Mouse (Mus musculus) left cerebral cortex, postnatal 25 days (tissue): Measurements from ENCODE around the gene Pdzd7. TPM values are rescaled to one million over a fixed set of nuclear protein-coding genes. Genes with fewer than 3 reads are reported as not detected.

ENCODE experiments used
- DNase-seq, 2 experiments: peaks; one replicate each; pipeline ENCODE4 v3.0.0; 2022; ENCODE audit warnings: low spot score in 2 of 2, mixed read lengths in 1 of 2
- intact Hi-C: fragments of 180-260 bp; cut with DNase I; formaldehyde crosslinking; loops from one replicate; pipeline ENCODE4 v1.15.1; 2025
- total RNA-seq, 2 experiments: library from RNA; stranded (reverse); gene quantifications; 2 replicates each; pipeline ENCODE4 v1.2.3; 2021

The Pdzd7 gene
- total RNA-seq, 2 experiments from 2014 or later: 4.2 to 4.6 TPM

DNA sequence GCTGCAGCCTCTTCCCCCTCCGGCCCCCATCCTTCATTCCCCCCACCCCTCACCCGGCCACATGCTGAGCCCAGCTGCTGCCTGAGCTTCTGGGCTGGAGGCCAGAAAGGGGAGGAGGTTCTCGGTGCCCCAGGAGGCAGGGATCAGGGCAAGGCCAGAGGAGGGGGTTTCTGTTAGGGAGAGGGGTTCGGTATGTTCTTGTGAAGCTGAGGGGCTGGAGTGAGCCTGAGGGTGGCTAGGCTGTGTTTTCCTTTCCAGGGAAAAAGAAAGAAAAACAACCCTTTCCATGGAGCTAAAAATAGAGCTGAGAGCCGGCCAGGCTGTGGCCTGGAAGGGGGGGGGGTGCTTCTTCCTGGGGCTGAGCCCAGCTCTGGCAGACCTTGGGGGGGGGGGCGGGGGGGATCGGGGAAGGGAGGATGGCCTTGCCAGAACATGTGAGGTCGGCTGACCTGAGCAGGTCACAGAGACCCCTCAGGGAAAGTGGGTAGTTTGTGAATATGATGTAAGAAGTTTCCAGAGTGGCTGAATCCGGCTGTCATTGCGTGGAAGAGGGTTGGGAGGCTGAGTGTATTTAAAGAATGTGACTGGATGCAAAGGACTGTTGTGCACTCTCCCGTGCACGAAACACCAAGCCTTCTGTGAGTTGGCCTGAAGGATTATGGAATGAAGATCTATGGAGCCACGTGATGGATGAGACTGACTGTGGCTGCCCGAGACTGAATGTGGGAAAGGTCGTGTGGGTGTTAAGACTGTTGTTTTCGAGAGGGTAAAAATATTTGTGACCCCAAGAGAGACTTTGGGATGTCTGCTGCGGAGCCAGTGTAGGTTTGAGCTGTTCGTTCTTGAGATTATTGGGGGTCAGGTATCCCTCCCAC is 28.9 kb downstream of the Pdzd7 start:
- peak; percentile 69 to 87 for DNase-seq
- intact Hi-C loops: loop anchor here (1.0 kb wide), 2 partner anchors 14 to 32 kb away; no protein-coding TSS in a partner anchor

DNA sequence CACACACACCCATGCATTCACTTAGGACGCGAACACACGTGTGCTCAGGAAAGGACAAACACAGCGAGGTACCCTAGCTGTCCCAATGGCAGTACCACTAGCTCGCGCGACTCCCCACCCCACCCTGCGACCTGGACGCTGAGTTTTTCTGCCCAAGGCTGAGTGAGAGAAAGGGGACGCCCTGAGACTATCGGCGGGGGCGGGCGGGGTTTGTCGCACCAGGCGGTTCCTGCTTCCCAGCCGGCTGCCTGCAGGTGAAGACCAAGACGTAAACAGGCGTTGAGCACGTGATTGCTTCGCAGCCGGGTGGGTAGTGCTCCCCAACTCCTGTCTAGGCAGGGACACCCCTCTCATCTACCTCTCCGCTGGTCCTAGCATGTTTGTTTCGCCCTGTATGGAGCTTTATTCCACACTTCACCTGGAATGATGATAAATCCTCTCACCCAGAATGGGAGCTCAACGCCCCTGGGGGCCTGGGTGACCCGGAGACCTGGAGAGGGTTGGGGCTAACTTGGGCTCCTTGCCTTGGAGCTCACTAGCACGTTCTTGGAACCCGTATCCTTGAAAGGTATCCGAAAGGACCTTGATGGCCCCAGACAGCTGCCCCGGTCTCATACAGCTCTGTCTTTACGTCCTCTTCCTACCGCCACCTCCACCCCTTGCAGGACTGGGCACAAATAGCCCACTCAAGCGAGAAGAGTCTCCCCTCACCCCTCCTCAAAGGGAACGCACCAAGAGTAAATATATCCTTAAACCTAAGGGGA is 29.8 kb downstream of the Pdzd7 start:
- peak; percentile 37 to 44 for DNase-seq
- intact Hi-C loops: no loop called here

DNA sequence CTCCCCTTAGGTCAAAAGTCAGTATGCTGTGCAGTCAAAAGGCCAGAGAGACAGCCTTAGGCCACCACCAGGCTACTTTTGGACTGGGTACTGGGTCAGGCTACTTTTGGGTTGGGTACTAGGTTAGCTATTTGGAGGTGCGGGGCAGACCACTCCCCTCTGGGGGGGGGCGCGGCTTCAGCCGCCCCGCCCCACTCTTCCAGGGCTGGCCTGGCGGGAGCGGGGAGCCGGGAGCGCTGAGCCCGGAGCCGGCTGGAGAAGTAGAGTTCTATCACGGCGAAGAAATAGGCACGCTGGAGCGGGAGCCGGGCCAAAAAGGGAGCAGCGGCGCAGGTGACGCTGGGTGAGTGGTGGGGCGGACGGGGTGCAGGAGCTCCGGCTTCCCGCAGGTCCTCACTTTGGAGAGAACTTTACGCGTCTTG is 30.5 kb downstream of the Pdzd7 start:
- no peak for DNase-seq
- intact Hi-C loops: no loop called here

DNA sequence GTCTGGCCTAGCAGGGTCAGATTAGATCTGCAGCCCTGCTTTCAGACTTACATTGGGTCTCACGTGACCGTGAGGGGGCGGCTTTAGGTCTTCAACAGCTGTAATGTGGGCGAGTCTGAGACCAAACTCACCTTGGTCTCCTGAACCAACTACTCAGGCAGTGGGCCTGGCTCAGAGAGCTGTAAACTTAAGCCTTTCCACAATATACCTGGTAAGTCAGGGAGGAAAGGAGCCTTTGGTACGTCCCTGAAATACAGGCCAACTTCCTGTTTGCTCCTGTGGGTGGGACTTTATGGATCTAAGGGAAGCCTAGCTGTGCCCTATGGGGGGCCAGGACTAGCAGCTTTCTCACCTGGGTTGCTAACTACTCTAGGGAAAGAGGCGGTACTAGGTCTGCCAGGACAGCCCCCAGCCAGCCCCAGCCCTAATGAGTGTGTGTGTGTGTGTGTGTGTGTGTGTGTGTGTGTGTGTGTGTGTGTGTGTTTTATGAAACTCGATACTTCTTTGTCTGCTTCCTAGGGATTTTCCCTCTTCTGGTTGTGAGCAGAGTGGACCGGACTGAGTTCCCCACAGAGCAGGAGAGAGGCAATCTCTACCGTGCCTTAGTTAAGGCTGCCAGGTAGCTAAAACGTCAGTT is 31.1 kb downstream of the Pdzd7 start, which contains the start of gene Lzts2:
TSS of gene Lzts2 (plus strand) at position 80 of the 637 bp plus-strand sequence.
- DNase-seq: no peak
- intact Hi-C loops: no loop called here

DNA sequence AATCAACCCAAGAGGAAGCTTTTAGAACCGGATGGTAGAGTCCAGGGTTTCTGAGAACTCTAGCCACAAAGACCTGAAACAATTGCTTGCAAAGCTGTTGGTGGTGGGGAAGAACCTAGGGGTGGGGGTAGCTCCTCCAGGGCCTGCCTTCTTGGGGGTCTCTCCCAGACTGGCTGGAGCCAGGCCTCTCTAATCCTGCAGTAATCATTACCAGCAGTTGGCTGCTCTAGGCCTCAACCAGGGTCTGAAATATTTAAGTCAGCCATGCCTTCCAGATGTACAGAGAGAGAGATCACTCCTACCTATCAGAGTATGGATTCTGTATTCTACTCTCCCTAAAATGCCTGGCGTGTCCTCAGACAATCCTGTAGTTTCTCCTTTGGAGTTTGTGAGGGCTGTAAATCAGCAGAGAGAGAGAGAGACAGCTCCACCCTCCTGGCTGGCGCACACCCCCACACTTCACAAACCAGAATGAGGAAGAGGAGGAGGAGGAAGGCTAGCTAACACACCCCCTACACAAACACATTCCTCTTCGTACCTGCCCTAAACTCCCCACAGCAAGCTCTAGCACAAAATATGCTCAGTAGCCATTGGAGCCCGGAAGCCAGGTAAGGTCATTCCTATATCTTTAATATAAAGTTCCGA is 31.8 kb downstream of the Pdzd7 start:
- intact Hi-C loops: no loop called here
- DNase-seq: peak in 1 of 2 experiments; percentile 60

DNA sequence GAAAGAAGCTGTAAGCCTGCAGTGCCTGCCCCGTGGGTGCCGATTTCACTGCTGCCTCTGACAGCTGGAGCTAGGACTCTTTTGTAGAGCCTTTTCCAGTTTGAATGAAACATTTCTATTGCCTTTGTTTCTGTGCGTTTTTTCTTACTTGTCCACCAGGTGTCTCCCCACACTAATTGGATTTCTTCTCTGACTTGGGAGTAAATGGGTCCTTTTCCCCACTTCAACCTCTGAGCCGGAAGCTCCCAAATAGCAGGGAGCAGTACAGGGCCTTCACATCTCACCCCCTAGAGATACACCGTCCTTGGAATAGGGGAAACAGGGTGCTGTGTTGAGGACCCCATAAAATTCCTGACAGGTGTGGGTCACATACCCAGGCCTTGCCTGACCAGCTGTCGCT is 32.9 kb downstream of the Pdzd7 start:
- intact Hi-C loops: loop anchor here (1.0 kb wide), 1 partner anchor 19 kb away; no protein-coding TSS in a partner anchor
- peak in 1 of 2 experiments; percentile 45 for DNase-seq

DNA sequence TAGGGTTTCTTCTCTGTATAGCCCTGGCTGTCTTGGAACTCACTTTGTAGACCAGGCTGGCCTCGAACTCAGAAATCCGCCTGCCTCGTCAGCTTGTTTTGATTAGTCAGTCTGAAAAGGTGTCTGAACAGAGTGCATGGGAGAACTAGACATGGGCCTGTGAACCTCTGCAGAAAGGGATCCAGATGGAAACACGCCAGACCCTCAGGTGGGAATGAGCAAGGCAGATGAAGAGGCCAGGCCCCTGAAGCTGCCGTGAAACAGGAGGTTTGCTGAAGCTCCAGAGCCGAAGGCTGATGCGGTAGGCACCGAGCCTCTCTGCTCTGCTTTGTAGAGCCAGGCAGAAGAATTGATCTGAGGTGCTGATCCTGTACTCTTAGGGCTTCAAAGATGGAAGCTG is 33.3 kb downstream of the Pdzd7 start:
- intact Hi-C loops: loop anchor here (1.0 kb wide), 1 partner anchor 19 kb away; no protein-coding TSS in a partner anchor
- DNase-seq: no peak

DNA sequence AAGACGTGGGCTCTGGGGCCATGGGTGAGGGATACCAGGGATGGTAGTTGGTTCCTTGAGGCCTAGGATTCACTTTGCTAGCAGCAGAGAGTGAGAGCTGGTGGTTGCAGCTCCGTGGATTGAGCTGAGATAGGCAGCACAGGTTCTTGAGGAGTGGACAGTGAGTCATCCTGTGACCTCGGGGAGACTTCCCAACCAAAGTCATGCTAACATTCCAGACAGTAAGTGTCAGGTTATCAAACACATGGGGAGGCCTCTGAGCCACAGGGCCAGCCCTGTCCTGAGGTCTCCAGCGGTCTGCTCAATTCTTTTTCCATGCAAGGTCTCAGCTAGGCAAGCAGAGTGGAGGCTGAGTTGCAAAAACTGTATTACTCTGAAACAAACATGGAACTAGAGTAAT is 34.9 kb downstream of the Pdzd7 start:
- intact Hi-C loops: no loop called here
- DNase-seq: no peak

DNA sequence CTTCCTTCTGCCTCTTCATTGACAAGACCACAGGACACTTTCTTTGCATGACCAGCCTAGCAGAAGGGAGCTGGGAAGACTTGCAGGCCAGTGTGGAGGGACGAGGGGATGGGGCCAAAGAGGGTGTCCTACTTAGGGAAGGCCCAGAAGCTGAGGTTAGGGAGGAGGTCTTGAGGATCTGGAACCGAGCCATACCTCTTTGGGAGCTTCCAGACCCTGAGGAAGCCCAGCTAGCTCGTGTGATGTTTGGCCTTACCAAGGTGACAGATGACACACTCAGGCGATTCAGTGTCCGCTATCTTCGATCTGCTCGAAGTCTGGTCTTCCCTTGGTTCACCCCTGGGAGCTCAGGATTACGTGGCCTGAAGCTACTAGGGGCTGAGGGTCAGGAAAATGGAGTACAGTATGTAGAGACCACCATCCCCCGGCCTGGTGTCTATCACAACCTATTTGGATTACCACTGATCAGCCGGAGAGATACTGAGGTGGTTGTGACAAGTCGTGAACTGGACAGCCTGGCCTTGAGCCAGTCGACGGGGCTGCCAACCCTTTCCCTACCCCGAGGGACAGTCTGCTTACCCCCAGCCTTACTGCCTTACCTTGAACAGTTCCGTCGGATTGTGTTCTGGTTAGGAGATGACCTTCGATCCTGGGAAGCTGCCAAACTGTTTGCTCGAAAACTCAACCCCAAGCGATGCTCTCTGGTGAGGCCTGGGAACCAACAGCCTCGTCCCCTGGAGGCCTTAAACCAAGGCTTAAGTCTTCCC is 37.9 kb downstream of the Pdzd7 start:
- no peak for DNase-seq

DNA sequence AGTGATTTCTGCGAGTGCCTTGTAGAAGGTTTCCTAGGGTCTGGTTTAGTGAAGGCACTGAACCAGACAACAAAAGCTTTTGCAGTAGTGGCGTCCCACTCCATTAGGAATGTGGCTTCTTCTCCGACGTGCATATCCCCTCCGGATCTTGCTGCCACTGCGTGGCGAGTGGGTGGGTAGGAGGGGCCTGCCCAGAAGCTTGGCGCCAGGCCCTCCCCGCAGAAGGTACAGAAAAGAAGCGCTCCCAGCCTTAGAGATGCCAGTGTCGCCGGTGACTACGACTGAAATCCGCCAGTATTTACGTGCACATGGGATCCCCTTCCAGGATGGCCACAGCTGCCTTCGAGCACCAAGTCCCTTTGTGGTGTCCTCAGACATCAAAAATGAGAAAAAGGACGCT is 38.5 kb downstream of the Pdzd7 start:
- intact Hi-C loops: no loop called here
- no peak for DNase-seq

More for the DNA sequence above, 37.9 kb downstream of the Pdzd7 start:
- intact Hi-C loops: no loop called here

DNA sequence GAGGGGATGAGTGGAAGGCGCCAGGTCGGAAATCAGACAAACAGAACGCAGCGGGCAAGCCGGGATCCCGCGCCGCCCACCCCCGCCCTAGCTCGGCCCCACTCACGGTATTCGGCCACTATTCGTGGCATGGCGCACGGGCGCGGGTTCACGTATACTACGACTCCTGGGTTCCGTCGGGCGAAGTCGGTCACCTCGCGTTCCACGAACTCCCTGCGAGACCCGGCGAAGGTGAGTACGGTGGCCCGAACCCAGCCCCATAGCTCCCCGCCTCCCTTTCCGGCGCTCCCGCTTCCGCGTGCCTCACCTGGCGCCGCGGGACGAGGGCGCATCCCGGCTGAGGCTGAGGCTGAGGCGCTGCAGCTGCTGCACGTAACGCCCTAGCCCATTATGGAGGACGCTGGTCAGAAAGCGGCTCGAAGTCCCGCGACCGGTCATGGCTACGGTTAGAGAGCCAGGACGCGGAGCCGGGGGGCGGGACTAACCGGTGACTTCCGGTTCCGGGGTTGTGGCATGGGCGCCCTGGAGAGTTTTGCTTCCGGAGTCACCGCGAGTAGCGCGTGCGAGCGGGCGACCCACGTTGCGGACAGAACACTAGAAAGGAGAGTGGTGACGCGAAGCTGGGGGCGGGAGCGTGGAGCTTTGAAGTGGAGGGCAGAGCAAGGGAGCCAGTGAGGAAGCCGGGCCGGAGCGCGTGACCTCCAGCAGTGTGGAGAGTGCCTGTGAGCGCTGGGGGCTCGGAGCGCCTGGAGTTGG is 39.4 kb downstream of the Pdzd7 start, which contains the start of gene Mrpl43:
TSS of gene Mrpl43 (minus strand) at position 486 of the 756 bp plus-strand sequence.
- DNase-seq: peak; percentile 96 to 98
- intact Hi-C loops: no loop called here

DNA sequence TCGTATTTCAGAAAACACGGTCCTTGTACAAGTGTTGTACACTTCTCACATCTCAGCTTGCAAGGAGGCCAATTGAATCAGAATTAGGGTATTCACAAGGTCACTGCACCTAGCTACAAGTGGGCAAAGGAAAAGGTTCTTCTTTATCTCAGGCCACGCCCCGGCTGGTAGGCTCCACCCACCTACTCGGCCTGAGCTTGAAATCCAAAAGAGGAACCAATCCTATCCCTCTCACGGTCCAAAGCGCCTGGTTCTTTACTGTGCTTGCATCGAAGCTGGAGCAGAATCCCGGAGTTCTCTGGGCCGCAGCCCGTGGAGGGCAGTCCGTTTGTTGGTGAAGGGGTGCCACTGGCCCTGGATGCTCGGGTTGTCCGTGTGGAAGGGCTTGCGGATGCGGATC is 40.1 kb downstream of the Pdzd7 start, which contains the start of gene Twnk:
TSS of gene Twnk (plus strand) at position 220 of the 400 bp plus-strand sequence.
- DNase-seq: peak in 1 of 2 experiments; percentile 37
- intact Hi-C loops: no loop called here

DNA sequence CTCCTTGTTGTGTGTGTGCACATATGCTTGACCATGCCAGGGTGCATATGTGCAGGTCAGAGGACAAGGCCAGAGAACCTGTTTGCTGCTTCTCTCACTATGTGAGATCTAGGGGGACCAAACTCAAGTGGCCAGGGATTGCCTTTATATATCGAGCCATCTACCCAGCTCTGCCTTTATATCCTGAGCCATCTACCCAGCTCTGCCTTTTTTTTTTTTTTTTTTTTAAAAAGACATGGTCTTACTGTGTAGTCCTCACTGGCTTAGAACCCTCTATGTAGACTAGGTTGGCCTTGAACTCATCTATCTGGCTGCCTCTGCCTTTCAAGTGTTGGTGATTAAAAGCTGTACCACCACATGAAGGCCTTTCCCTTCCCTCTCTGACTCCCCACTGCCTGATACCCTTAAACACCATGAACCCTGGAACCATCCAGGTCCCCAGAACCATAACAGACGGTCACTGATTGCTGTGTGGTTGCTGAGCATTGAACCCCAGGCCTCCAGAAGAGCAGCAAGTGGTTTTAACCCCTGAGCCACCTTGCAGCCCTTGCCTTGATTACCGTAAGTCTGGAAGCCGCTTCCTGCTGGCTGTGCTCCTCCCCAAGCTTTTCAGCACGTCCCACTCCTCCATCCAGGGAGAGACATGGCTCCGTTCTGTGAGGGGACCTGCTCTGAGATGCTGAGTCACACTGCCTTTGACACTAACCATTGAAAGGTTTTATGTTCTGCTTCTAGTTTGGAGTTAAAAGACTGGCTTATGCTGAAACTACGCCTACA is 41.6 kb downstream of the Pdzd7 start:
- DNase-seq: no peak
- intact Hi-C loops: no loop called here

DNA sequence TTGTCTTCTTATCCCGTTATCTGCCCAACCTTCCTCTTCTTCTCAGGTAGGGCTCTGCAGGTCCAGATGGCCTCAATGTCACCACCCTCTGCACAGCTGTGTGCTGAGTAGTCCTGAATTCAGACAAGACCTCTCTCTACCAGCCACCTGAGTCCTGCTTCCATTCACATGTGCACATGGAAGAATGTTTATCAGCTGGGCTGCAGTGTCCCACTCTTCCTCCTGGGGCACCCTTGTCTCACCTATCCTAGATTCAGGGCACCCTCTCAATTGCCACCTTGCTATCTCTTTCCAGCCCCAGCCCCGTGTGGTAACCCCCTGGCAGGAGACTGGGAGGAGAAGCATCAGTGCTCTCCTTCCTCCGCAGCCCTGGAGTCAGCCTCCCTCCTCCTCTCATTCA is 43.2 kb downstream of the Pdzd7 start:
- intact Hi-C loops: no loop called here
- DNase-seq: no peak

DNA sequence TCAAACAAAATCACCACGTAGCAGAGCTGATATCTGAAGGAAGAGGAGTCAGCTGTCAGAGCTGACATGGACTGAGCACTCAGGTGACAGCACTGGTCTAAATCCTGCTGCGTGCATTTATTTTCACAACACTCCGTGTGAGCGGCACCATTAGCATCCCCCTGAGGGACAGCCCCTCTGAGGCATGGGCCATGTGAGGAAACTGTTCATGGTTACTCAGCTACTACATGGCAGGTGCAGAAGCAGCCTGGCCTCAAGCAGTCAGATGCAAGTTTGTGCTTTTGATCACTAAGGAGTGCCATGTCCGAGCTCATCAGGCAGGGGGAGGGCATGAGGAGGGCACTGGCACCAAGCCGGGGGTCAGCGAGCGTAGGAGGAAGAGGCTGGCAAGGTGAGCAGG is 45.9 kb downstream of the Pdzd7 start:
- DNase-seq: no peak
- intact Hi-C loops: no loop called here

DNA sequence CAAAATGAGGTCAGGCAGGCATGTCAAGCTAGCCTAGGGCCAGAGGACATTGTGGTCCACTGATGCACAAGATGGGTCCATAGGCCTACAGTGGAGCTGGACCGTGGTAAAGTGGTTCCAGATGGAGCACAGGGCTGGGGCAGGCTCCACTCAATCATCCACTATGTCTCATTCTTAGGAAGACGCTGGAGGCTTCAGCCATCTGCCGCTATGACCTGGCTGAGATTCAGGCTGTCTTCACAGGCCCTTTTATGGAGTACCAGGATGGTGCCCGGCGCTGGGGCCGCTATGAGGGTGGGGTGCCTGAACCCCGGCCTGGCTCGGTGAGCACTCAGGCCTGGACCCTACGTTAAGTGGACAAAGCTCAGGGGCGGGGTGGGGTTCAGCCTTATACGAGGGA is 47.7 kb downstream of the Pdzd7 start:
- intact Hi-C loops: no loop called here
- no peak for DNase-seq

DNA sequence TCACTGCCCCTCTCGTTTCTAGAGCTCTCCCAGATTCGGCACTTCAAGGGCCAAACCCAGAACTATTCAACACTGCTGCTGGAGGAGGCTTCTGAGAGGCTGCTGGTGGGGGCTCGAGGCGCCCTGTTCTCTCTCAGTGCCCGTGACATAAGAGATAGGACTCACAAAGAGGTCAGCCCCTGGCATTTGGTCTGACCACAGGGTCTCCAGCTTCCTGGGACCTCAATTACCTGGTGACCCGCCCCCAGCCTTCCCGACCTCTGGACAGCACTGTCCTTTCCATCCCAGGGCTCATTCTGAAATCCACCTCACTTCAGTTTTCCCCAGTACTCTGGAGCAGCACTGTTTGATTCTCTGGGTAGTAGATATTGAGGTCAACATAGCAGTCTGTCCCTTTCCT is 52.8 kb downstream of the Pdzd7 start:
- no peak for DNase-seq
- intact Hi-C loops: no loop called here
